Mouse (Mus musculus): ENCODE measurements at regions not wholly inside any gene's neighbourhood (a gene's known extent, or its start where the extent isn't known, plus 50 kb on each side); places are given as distances from the start of the nearest gene placed in this dataset.

- DNase-seq: peak; percentile 70
Observed at GRCm38 (mm10) chr12:119026311-119026710, 60.1 kb upstream of the Abcb5 start.

GRCm38 (mm10) chr12:119024063-119024462, 57.8 kb upstream of the Abcb5 start:
- DNase-seq: no peak
